Mouse (Mus musculus) gastrocnemius, adult 18-20 months (tissue): ENCODE results near the gene Tmcc3. TPM values are rescaled to one million over a fixed set of nuclear protein-coding genes. Genes with fewer than 3 reads are reported as not detected.

Source experiments
- DNase-seq: peaks from one replicate; pipeline ENCODE4 v3.0.0; 2021; ENCODE audit warnings: low spot score
- total RNA-seq, 2 experiments: library from RNA; stranded (reverse); gene quantifications; 2 replicates each; pipeline ENCODE4 v1.2.3; 2021

Gene Tmcc3
- total RNA-seq, 2 experiments from 2014 or later: 19.8 to 21.4 TPM

DNA sequence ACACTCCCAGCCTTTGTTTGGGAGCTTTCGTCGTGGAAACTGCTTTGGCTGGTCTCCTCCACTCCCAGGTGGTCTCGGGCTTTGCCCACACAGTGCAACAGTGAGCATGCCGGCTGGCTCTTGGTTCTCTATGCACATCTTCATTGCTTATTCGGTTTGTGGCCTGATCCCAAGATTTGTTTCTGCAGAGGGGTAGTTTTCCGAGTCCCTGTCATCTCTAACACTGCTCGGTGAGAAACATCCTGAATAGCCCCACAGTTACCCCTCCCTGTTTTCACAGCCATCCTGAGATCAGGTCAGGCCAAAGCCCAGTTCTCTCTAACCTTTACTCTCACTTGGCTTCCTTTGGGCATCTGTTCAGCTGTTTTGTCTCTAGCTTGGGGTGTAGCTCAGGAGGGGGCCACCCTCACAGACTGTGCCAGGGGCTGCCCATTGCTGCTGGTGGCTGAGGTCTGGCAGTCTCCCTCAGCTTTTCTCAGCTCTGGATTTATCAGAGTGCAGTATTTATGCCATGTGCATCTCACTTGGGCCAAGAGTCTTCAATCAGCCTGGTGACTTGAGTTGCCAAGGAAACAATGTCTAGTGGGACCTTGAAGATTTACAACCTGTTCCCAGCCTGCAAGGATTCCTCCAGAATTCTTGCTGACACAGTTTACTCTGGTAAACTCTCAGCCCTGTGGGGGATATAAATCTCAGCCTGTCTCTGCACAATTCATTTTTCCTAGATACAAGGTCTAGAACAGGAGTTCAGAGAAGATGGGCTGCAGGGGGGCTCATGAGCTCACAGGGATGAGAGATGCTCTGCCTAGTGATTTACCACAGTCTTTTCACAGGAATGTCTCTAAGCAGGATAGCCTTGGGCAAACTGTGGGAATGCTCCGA lies 102.3 kb downstream of the Tmcc3 start:
- DNase-seq: peak; percentile 20

DNA sequence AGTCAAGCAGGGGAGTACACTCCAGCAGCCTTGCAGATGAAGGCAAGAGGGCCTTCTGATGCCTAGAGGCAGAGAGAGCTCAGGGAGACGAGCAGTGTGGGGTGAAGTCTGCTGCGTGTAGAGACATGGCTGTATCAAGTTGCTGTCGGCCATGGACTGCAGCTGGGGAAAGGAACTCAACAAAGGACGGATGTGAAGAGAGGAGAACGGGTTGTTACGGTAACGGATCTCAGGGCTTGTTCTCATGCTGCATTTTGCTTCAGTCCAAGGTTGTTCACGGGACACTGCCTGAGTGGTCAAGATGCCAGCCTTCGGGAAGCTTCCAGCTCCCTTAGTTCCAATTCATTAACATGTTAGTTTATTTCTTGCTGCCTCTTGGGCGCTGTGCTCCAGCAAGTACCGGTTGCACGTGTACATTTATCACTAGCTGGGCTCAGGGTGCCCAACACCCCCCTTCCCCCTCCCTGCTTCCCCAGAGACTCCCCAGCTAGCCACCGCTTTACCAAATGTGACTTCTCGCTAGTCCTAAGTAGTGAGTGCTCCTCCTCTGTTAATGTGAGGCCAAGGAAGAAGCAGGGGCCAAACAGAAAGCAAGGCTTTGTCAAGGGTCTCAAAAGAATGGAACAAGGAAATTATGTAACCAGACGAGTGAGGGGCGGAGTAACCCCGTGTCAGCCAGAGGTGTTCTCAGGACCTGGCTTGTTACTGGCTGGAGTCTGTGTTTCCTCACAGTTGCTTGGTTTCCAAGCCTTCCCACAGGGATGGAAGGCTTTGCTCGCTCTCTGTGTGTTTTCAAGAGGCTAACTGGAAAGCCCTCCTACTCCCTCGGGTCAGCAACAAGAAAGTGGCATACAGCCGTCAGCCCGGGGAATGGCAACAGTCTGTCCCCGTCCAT lies 104.4 kb downstream of the Tmcc3 start:
- no peak for DNase-seq

DNA sequence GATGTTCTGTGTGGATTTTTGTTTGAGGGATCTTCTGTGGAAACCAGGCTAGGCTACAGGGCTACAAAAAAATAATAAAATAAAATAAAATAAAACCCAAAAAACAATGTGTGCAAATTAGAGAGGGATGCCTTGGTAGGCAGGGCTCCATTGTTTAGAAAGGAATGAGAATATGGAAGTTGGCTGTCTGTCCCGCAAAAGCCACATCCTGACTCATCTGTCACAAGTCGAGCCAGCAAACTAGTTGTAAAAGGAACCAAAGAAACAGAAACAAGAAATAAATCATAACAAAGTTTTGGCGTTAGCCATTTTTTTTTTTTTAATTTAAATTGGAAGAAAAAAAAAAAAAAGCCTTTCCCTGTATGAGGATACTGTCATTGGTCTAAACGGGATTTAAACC lies 105.9 kb downstream of the Tmcc3 start:
- no peak for DNase-seq

DNA sequence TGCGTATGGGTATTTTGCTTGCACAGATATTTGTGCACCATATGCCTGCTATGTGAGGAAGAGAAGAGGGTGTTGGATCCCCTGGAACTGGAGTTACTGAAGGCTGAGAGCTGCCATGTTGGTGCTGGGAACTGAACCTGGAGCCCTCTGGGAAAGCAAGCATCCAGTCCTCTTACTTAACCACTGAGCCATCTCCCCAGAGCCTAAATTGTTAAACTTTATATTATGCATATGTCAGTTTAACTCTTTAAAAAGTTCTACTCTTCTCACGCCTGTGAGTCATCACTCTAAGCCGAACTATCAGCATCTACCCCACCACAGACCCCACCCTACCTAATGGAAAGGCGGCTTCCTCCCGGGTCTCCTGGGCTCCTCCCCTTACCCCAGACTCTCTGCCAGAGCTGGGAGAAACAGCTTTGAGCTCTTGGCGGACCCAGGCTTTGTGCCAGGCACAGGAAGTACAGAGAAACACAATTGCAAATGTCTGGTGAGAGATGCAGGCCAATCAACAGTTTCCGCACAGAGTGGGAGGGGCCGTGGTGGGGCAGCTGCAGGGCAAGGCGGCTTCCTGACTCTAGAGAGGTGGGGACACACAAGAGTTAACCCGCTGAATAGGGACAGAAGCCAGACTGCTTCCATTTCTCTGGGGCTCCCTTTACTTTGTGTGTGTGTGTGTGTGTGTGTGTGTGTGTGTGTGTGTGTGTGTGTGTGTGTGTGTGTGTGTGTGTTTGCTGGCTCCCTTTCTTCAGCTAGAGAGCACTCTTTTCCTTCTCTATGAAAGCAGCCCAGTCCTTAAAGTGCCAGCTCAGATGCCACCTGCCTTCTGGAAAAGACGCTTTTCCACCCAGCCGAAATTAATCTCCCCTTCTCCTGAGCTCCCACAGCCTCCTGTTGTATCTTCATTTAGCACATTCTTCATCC lies 114.5 kb downstream of the Tmcc3 start:
- peak; percentile 56 for DNase-seq

DNA sequence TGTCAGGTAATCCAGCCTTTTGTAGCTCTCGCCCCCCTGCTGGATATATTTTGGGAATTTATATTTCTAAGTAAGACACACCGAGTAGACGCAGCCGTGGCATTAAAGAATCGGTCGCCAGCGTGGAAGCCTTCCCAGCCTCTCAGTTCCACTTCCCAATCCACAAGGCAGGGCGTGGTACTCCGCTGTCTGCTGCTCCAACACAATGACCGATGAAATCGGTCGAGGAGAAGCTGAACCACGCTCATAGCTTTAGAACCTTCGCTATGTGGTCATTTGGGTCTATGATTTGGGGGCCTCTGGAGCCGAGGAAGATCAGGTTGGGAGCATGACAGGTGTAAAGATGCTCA lies 115.1 kb downstream of the Tmcc3 start:
- no peak for DNase-seq

DNA sequence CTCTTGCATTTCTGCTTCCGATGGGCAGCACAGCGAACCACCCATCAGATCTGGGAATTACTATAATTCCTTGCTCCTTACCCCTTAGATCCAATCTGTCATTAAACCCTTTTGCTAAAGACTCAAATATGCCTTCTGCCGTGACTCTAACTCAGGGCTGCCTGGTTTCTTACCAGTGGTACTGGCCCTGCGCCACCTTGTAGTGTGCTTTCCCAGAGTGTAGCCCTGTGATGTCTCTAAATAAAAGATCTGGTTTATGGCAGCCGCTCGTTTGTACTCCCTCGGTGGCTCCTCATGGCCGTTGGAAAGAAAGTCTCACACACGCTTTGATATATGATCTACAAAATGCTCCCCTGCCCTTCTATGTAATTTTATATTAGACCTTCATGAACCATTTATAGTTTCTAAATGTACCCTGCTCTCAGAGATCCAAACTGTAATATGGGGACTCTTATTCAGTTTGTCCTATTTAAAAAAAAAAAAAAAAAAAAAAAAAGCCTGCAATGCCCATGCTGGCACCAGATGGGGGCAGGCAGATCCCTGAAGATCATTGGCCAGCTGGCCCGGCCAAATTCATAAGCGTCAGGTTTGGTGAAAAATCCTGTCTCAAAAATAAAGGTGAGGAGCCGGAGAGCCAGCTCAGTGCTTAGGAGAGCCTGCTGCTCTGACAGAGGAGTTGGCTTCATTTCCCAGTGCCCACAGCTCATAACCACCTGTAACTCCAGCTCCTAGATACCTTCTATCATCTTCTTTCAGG lies 116.6 kb downstream of the Tmcc3 start:
- DNase-seq: no peak

DNA sequence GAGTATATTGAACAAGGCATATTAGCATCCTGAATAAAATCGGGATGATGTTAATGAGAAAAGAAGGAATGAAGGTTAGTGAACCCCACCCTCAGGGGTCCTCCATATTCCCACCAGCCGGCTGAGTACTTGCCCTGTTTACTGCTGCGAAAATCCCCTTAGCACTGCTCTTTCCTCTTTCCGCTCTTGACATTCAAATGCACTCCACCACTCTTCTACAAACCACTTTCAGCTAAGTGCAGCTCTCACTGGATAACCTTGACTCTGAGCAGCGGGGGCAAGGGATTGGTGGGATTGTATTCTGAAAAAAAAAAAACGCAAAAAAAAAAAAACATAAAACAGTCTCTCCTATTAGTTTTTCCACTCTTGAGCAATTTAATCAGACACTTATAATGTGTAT lies 118.8 kb downstream of the Tmcc3 start:
- DNase-seq: no peak

DNA sequence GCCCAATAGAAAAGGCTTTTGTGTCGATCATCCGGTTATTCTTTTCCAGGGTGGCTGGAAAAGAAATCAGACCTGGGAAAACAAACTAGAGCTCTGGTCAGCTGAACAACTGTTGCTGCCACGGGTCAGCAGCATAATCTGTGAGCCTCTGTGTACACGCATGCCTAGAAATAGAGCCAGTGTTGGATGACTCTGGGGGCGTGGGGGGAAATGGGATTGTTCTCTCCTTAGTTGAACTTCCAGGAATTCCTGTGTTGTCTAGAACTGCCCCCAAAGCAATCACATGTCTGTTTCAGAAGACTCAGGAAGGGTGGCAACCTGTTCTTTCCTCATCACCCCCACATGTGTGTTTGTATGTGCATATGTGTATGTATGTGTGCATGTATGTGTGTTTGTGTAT lies 121.2 kb downstream of the Tmcc3 start:
- DNase-seq: peak; percentile 34

DNA sequence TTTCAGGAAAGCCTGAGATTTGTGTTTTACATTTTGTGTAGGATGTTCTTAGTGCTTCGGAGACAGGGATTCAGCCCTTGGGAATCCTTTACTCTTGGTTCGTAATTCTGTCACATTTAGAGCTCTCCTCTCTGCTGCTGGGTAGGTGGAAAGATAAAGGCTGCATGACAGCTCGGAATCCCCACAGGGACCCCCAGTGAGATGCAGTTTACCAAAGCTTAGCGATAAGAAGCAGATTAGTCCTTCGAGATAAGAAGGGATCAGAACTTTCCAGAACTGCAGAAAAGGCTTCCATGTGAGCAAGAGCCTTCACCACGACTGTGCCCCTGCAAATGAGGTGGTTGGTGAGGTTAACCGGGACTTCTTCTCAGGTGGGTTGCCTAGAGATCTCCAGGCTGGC lies 122.2 kb downstream of the Tmcc3 start:
- DNase-seq: no peak

DNA sequence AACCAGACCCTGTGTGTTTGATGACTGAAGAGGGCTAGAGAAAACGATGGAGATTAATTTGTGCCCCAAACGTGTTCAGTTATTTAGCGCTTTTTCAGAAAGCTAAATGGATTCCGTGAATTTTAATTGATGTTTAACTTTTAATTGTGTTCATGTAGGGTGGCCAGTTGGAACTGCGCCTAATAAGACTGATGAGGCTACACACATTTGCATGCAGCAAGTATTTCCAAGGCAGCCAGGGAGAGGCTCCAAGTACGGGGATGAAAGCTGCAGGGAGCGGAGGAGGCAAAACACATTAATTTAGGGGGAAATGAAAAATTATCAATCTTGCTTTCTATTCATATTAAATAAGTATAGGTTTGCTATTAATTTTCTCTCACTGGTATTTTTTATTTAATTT lies 131.0 kb downstream of the Tmcc3 start:
- DNase-seq: no peak

DNA sequence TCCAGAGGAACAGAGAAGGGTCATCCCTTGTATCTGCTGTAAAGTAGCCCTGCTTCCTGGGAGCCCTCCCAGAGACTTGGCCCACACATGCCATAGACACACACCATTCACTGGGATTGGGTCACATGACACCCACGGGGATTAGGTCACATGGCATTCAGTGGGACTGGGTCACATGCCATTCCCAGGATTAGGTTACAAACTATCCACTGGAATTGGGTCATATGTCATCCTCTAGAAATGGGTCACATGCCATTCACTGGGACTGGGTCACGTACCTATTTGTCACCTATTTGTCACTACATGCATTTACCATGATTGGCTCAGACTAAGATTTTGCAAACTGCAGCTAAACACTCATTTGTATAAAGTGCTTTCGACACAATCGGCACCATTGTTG lies 131.7 kb downstream of the Tmcc3 start:
- DNase-seq: no peak

DNA sequence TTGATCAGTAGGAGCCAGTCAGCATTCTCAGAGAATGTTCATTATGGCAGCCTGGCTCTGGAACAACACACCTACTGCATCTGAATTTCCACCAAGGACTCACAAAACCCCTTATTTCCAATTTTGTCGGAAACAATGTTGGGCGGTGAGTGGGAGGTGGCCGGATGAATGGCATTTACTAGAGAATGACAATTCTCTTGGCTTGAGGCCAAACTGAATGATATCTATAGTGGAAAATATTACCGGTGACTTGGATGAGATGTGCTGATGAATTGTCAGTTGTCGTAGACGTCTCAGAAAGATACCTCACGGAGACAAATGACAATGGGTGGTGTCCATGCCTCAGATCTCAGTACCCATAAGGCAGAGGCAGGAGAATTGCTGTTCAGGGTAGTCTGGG lies 133.4 kb downstream of the Tmcc3 start:
- DNase-seq: no peak

DNA sequence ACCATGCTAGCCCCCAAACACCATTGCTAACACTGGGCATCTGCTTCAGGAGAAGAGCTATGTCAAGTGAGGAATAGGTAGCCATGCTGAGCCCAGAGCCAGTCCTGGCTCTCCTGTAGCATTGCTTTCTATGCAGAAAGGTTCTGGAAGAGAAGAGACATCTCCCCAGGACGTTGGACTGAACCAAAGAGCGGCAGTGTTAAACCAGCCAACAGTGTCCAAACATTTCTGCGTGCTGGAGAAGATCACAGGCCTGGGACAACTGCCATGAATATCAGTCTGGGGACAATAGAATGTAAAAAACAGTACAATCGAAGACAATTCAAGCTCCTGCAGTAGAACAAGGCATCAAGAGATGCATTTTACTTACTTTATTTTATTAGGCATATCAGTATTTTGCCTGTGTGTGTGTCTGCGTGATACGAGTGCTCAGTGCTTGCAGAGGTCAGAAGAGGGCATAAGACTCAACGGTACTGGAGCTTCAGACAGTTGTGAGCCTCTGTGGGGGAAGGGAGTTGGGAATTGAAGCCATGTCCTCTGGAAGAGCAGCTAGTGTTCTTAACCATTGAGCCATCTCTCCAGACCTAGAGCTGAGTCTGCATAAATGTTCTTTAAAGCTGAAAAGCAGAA lies 134.7 kb downstream of the Tmcc3 start:
- no peak for DNase-seq

DNA sequence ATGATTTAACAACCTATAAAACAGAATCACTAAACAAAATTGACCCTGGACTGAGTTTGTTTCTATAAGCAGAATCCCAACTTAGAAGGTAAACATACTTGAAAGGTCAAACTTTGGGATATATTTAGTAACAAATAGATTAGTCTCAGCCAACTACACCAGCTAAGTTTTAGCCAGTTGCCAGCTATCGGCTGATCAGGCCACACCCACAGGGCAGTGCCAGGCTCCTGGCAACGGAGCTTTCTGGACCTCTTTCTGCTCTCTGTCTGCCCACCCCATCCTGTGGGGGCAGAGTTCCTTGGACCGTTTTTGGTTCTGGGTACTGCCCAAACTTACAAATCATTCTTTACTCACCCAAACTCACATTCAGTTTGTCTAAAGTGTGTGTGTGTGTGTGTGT lies 137.9 kb downstream of the Tmcc3 start:
- no peak for DNase-seq

DNA sequence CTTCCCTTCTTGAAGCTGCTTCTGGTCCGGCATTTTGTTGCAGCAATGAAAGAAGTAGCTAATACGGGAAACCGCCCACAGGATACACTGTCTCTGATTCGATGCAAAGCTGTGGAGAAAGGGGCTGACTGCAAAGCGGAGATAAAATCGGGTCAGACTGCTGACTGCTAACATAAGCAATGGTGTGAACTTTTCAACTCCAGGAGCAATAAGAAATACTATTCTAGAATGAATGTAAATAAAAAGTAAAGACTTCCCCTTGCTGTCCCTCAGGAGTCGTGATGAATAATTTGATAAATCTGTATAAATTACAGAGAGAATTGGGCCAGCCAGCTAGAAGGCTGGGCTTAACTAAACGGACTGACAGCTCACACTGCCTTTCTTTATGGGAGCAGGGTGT lies 139.0 kb downstream of the Tmcc3 start:
- DNase-seq: no peak

DNA sequence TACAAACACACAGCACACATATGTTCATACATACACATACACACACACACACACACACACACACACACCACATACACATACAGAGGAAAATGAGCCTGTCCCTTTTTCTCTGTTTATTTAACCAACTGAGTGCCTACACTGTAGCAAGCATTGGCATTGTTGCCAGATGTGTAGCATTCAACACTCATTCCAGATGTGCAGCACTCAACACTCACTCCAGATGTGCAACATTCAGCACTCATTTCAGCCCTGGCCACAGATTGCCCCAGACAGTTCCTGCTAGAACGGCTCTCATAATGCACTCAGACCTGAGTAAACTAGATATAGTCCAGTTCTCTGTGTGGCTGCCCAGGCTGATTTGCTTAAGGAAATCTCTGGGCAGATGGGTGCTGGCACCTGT lies 145.7 kb downstream of the Tmcc3 start:
- DNase-seq: no peak

DNA sequence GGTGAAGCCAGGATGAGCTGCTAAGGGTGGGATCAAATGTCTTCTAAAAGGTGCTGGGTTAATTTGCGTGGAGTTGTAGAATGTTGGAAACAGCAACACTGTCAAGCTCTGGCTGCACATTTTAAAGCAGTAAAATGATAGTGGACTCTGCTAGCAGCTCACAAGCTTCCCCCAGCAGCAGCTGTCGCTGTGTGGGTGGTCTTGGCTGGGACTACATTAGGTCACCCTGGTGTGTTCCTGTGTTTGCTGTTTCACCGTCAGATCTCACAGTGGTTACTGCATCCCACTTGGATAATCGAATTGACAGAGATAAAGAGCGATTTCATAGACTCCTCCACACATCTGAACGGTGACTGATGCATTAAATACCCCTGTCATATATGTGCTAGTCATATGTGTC lies 146.9 kb downstream of the Tmcc3 start:
- DNase-seq: no peak

DNA sequence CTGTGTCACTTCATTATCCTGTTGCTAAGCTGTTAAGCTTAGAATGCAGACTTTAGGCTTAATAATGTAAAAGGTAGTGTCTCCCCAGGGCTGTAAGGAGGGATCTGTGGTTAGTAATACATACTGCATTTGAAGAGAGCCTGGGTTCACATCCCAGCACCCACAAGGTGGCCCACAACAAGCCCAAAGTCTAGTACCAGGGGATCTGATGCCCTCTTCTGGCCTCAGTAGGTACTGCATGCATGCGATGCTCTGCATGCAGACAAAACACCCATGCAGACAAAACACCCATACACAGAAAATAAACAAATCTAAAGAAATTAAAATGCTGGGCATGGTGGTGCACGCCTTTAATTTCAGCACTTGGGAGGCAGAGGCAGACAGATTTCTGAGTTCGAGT lies 149.6 kb downstream of the Tmcc3 start:
- DNase-seq: no peak

DNA sequence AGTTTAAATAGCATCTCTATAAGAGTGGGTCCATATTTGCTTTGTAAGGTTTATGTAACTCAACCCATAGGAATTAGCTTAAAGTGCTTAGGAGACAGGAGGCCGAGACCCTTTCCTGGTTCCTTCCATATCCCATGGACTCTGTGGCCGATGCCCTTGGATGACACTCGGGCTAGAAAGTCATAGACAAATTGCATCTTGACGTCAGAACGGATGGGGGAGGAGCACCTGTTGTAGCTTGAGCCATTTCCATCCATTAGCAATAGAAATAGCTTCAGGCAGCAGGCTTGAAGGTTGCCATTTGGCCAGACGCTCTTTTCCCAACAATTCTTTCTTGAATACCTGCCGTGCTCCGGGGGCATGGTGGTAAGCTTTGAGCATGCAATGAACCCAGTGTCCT lies 150.1 kb downstream of the Tmcc3 start:
- DNase-seq: no peak

DNA sequence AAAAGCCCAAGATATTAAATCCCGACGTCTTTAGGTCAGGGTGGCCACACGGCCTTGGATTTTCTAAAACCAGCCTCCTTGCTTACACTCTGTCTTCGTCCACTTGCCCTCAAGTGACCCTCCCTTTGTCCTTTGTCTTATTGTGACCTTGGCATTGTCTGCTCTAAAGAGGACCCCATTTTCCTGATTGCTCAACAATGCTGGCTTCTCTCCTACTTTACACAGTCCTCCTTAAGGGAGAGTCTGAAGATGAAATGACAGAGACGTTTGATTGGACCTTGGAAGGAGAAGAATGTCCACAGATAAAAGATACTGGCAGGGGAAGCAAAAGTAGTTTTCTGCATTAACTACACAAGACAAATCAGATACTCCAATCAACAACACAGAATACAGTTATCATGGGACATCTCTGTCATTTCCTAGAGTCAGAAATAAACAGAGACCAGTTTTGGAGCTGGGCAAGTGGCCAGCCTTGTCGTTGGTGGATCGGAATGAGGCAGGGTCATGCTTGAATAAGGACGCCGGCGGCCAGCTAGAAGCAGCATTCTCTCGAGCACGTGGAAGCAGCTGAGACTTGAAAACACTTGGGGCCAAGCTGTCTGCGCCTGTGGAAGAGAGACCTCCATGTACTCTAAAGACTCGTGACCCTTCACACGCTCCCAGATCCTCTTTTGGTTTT lies 150.8 kb downstream of the Tmcc3 start:
- peak; percentile 90 for DNase-seq
